ENCODE assay signal across 9 mouse cellular contexts in the genomic region with DNA sequence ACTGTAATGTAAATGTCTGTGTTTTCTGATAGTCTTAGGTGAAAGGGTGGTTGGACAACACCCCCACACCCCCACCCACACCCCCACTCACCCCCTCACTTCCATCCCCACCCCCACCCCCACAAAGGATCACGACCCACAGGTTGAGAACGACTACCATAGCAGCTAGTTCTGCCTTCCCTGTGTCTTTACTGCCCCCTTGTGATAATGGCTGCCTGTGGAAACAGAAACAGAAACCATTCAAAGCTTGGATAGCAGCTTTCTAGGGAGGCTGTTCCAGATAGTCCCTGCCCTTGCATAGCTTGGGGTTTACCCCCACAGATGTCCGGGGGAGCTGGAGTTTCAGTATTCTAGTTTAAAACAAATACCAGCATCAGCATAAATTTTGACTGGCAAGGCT. TPM values are rescaled to one million over a fixed set of nuclear protein-coding genes. Genes with fewer than 3 reads are reported as not detected.
A peak's percentile ranks its signal among the peaks of the same experiment; 100 is the strongest.
DNase-seq lines count a peak whose midpoint lies in the region; ATAC-seq and TF ChIP-seq lines count a peak whose summit lies in the region.
"Had no signal": no experiment of that assay in that cellular context is flagged by ENCODE, and none has a peak within 500 bp of the region (broad histone marks: within the 10 kb centered on the region; RNA-seq: fewer than 3 reads in every experiment).

No protein-coding gene starts in this region.

- intact Hi-C loops in heart, postnatal 10 days (cut with DNase I): loop anchor here (5.0 kb wide), 1 partner anchor 561 kb away; no protein-coding TSS in a partner anchor

- no peak overlapping the region for H3K4me2 ChIP-seq in forebrain, embryonic 14.5 days (ENCODE audit: low read length)
- H3K4me2 ChIP-seq in forebrain, embryonic 11.5 days (ENCODE audit: low read depth, low read length, severe bottlenecking): no peak overlapping the region

- no peaks in the 10 kb centered on the region for H3K4me1 ChIP-seq in forebrain, embryonic 14.5 days (ENCODE audit: control insufficient read depth, insufficient read depth, low read length)
- H3K4me1 ChIP-seq in forebrain, embryonic 11.5 days (replicated peaks; ENCODE audit: control insufficient read depth, insufficient read depth, low read length): no peaks in the 10 kb centered on the region
- H3K4me1 ChIP-seq in lung, adult 2 months (ENCODE audit: control insufficient read depth, insufficient read depth, low read length): no peaks in the 10 kb centered on the region

- no peak for ATAC-seq in forebrain, embryonic 14.5 days
- no peak for ATAC-seq in forebrain, embryonic 11.5 days (replicated peaks; ENCODE audit: low FRiP score)

- peak; percentile 22; the same call in 1 of the 2 replicates for TF ChIP-seq CTCF in lung, adult 2 months (IDR thresholded peaks at IDR 0.05; ENCODE audit: insufficient read depth, low read length)

- DNase-seq in forebrain, embryonic 14.5 days (ENCODE audit: low spot score): peak; percentile 60
- DNase-seq in forebrain, embryonic 11.5 days (ENCODE audit: low spot score): no peak
- DNase-seq in ovary, adult 18-20 months (ENCODE audit: low spot score): peak; percentile 7
- DNase-seq in ovary, postnatal 10 days (ENCODE audit: low spot score): no peak
- peak; percentile 65 for DNase-seq in cerebellum, adult 11-12 months
- DNase-seq in heart, postnatal 10 days: peak; percentile 52 to 60
- no peak for DNase-seq in lung, adult 2 months
- peak; percentile 27 for DNase-seq in thymus, postnatal 25 days

- no peaks in the 10 kb centered on the region for H3K9me3 ChIP-seq in forebrain, embryonic 14.5 days (replicated peaks; ENCODE audit: control insufficient read depth, low read length)
- H3K9me3 ChIP-seq in forebrain, embryonic 11.5 days (ENCODE audit: control insufficient read depth, low read length): no peaks in the 10 kb centered on the region

- H3K27ac ChIP-seq in forebrain, embryonic 14.5 days (ENCODE audit: low read depth, low read length): no peak overlapping the region
- no peak overlapping the region for H3K27ac ChIP-seq in forebrain, embryonic 11.5 days (ENCODE audit: low read depth, low read length)

- no peak overlapping the region for H3K9ac ChIP-seq in forebrain, embryonic 14.5 days (ENCODE audit: low read length)
- no peak overlapping the region for H3K9ac ChIP-seq in forebrain, embryonic 11.5 days (ENCODE audit: low read length)

- no peak for TF ChIP-seq POLR2A in lung, adult 2 months (IDR thresholded peaks at IDR 0.05; ENCODE audit: borderline replicate concordance, extremely low read depth, low read depth, low read length)

- H3K4me3 ChIP-seq in forebrain, embryonic 14.5 days (ENCODE audit: low read depth, low read length): no peak overlapping the region
- no peak overlapping the region for H3K4me3 ChIP-seq in forebrain, embryonic 11.5 days (ENCODE audit: low read depth, low read length)
- H3K4me3 ChIP-seq in lung, adult 2 months (replicated peaks; ENCODE audit: extremely low read depth, low read depth, low read length): no peak overlapping the region

- WGBS in forebrain, embryonic 14.5 days: 26% methylated on average over 3 of the region's 3 CpGs
- WGBS in forebrain, embryonic 11.5 days: 28% methylated on average over 3 of the region's 3 CpGs
- WGBS in lung, adult 2 months: 17% methylated on average over 3 of the region's 3 CpGs

- no peaks in the 10 kb centered on the region for H3K27me3 ChIP-seq in forebrain, embryonic 14.5 days (replicated peaks; ENCODE audit: control insufficient read depth, insufficient read depth, low read length)
- H3K27me3 ChIP-seq in forebrain, embryonic 11.5 days (ENCODE audit: control insufficient read depth, insufficient read depth, low read length): no peaks in the 10 kb centered on the region

- no peaks in the 10 kb centered on the region for H3K36me3 ChIP-seq in forebrain, embryonic 14.5 days (ENCODE audit: control insufficient read depth, insufficient read depth, low read length)
- no peaks in the 10 kb centered on the region for H3K36me3 ChIP-seq in forebrain, embryonic 11.5 days (ENCODE audit: control insufficient read depth, insufficient read depth, low read length)

RNA-seq across cellular contexts. Expression of gene Myrfl, which starts 3.0 kb away (rescaled TPM):
- polyA plus RNA-seq in forebrain, embryonic 14.5 days (2014; fragmentation: Nextera tagmentation; extraction: Ambion mirVana): 0.06 and 0.11 TPM in 2 replicates
- polyA plus RNA-seq in forebrain, embryonic 11.5 days (2014; fragmentation: Nextera tagmentation; extraction: Ambion mirVana): 0.08 and 0.17 TPM in 2 replicates
- total RNA-seq in heart, postnatal 10 days (2021): under 1 TPM; 0.43 to 0.67 TPM
- polyA plus RNA-seq in lung, adult 2 months (2012; rRNA removed): not detected in 2 replicates
- polyA plus RNA-seq: C2C12 had no signal

RNA-seq across cellular contexts. Expression of gene Rab3ip, which starts 56.8 kb away (rescaled TPM):
- polyA plus RNA-seq in forebrain, embryonic 14.5 days (2014; fragmentation: Nextera tagmentation; extraction: Ambion mirVana): 37.3 and 42.8 TPM in 2 replicates
- polyA plus RNA-seq in forebrain, embryonic 11.5 days (2014; fragmentation: Nextera tagmentation; extraction: Ambion mirVana): 45.7 and 46.5 TPM in 2 replicates
- total RNA-seq in heart, postnatal 10 days (2021): 10 to 100 TPM; 76.8 to 81.6 TPM
- 108 and 123 TPM in 2 replicates for polyA plus RNA-seq in lung, adult 2 months (2012; rRNA removed)

Comparison
In these comparisons a context has a peak if more than half of its experiments do, and no peak if none do; other contexts are left out.
1. DNase-seq: peak in forebrain, embryonic 14.5 days (single experiment), ovary, adult 18-20 months (single experiment), cerebellum, adult 11-12 months (single experiment), heart, postnatal 10 days (2 of 2) and thymus, postnatal 25 days (single experiment); none in forebrain, embryonic 11.5 days (single experiment), ovary, postnatal 10 days (single experiment) and lung, adult 2 months (single experiment).